Mouse (Mus musculus) ES-Bruce4 (cell line): ENCODE measurements around the gene Nexmif. TPM values are rescaled to one million over a fixed set of nuclear protein-coding genes. Genes with fewer than 3 reads are reported as not detected.
A peak's percentile ranks its signal among the peaks of the same experiment; 100 is the strongest.

Source experiments
- H3K27ac ChIP-seq: 2 replicates; pipeline ENCODE4 v1.5.1; 2012; ENCODE audit warnings: low read length, inconsistent platforms; ENCODE audit not compliant: insufficient read depth
- H3K27me3 ChIP-seq: 2 replicates; pipeline ENCODE4 v1.6.1; 2012; ENCODE audit warnings: mild to moderate bottlenecking, low read length, inconsistent platforms; ENCODE audit not compliant: control insufficient read depth, poor library complexity, insufficient read depth, severe bottlenecking
- H3K36me3 ChIP-seq: 2 replicates; pipeline ENCODE4 v1.6.1; 2012; ENCODE audit warnings: inconsistent platforms, mild to moderate bottlenecking, low read length, moderate library complexity; ENCODE audit not compliant: control insufficient read depth, poor library complexity, insufficient read depth, severe bottlenecking
- H3K4me1 ChIP-seq: one replicate; pipeline ENCODE4 v1.8.1; 2011; ENCODE audit warnings: low read length; ENCODE audit not compliant: control insufficient read depth, insufficient read depth
- H3K4me3 ChIP-seq: 2 replicates; pipeline ENCODE4 v1.5.1; 2011; ENCODE audit warnings: low read depth, mild to moderate bottlenecking, low read length
- H3K9ac ChIP-seq: 2 replicates; pipeline ENCODE4 v1.6.1; 2012; ENCODE audit warnings: low read depth, mild to moderate bottlenecking, inconsistent platforms; ENCODE audit not compliant: poor library complexity, severe bottlenecking
- H3K9me3 ChIP-seq: replicated peaks from 2 replicates; pipeline ENCODE4 v1.6.1; 2012; ENCODE audit warnings: mild to moderate bottlenecking, low read length, inconsistent platforms; ENCODE audit not compliant: control insufficient read depth, poor library complexity, insufficient read depth, severe bottlenecking
- CTCF ChIP-seq: IDR thresholded peaks from one replicate; pipeline ENCODE4 v1.8.1; 2011; ENCODE audit warnings: low read depth, low read length
- EP300 ChIP-seq: IDR thresholded peaks from 2 replicates; pipeline ENCODE4 v1.6.1; 2011; ENCODE audit warnings: low read depth, low read length; ENCODE audit not compliant: insufficient read depth
- POLR2A ChIP-seq: IDR thresholded peaks from one replicate; pipeline ENCODE4 v1.8.1; 2011; ENCODE audit warnings: low read length; ENCODE audit not compliant: insufficient read depth
- polyA plus RNA-seq: library from polyadenylated mRNA; stranded (reverse); fragments of >200 nt; gene quantifications from 2 replicates; pipeline ENCODE4 v1.2.4, GENCODE M21; 2011; ENCODE audit warnings: low read depth; ENCODE audit not compliant: missing spikeins, insufficient read depth, insufficient read length

Gene Nexmif
- 8.1 and 8.3 TPM in 2 replicates for polyA plus RNA-seq

DNA sequence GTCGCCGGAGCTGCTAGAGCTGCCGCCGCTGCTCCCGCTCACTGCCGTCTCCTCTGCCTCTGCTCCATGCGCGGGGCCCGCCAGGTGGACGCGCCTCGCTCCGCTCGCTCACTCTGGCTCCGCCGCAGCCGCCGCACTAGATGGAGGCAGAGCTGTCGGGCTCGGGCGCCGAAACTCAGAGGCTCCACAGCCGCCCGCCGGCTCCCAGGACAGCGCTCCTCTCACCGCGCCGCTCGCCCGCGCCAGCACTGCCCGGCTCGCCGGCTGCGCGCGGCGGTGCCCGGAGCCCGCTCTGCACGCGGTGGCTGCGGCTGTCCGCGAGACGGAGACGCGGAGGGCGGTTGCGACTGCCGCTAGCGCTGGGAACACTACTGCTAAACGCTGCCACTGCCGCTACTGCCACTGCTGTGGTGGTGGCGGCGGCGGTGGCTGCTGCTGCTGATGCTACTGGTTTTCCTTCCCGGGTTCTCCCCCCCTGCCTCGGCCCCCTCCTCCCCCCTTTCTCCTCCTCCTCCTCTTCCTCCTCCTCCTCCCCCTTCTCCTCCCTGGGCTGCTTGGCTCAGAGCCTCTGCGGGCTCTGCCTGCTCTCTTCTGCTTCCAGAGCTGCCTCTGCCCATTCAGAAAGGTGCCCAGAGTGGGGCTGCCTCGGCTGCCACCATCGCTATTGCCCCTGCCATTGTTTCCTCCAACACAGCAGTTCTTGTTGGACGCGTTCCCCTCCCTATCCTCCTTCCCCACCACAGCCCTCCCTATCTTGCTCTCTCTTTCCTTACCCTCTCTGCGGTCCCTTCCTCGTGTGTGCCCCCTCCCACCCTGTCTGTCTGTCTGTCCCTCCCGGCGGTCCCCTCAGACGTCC lies at the start of gene Nexmif:
Gene Nexmif, minus strand, starts transcription at position 450 of the 856 bp plus-strand sequence.
- H3K27me3 ChIP-seq = no peaks in the 10 kb centered on the region

DNA sequence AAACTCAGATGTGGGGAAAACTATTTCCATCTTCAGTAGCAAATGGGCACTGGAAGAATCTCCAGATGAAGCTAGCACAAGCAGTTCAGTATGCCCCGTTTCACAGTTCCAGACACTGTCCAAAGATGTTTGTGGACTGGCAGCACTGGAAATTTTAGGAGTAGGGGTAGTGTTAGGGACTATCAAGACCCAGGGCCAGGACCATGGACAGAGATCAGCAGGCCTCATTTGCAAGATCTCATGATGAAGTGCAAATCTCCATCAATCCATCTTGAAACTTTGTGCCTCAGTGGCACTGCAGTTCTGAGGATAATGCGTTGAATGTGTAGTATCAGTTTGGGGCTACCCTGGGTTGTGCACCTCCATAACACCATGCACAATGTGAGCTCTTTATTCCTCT lies 7.7 kb upstream of the Nexmif start:
- Histone ChIP-seq H3K36me3 (no peaks in the 10 kb centered on the region), H3K9me3 (no peaks in the 10 kb centered on the region), H3K4me3 (no peak overlapping the region), H3K4me1 (no peaks in the 10 kb centered on the region), H3K27ac (no peak overlapping the region), H3K9ac (no peak overlapping the region), H3K27me3 (no peaks in the 10 kb centered on the region)
- TF ChIP-seq POLR2A (no peak), EP300 (no peak), CTCF (no peak)

More for the DNA sequence above, at the start of gene Nexmif:
- H3K36me3 ChIP-seq = no peaks in the 10 kb centered on the region
- H3K27ac ChIP-seq = no peak within 1 kb of the TSS; the same call in 1 of the 2 replicates
- H3K9ac ChIP-seq = peak within 1 kb of the TSS; percentile 85
- H3K4me3 ChIP-seq = peak within 1 kb of the TSS; percentile 95
- TF ChIP-seq EP300 (no peak), CTCF (no peak), POLR2A (no peak)
- no peaks in the 10 kb centered on the region for H3K4me1 ChIP-seq
- no peaks in the 10 kb centered on the region for H3K9me3 ChIP-seq

DNA sequence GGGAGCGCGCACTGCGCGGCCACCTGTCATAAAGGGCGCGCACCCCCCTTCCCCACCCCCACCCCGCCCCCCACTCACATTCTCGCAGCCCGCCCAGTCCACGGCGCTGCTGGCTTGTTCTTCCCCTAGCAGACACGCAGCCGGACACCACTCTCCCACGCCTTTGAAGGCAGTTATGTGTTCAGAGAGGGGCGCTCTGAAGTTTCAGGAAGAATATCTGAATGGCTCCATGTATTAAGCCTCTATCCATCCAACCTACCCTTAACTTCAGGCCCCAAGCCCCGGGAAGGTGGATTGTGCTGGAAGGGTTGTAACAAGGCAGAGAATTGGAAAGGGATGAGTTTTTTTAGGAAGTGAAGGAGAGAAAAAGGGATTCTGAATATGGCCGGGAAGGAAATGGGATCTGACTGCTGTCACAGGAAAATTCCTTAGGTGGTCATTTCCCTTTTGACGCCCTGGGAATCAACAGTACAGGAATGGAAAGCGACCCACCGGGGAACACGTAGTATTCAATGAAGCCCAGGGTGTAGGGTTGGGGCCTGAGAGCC lies 681 bp upstream of the Nexmif start:
- Histone ChIP-seq H3K9me3 (no peaks in the 10 kb centered on the region), H3K27me3 (no peaks in the 10 kb centered on the region), H3K36me3 (no peaks in the 10 kb centered on the region), H3K4me1 (no peaks in the 10 kb centered on the region), H3K27ac (no peak overlapping the region), H3K9ac (0 out of 2 replicates have a peak overlapping the region, but pooled peaks have one; percentile 85), H3K4me3 (peak overlapping the region; percentile 95)
- no peak for TF ChIP-seq CTCF
- TF ChIP-seq POLR2A = no peak
- no peak for TF ChIP-seq EP300

DNA sequence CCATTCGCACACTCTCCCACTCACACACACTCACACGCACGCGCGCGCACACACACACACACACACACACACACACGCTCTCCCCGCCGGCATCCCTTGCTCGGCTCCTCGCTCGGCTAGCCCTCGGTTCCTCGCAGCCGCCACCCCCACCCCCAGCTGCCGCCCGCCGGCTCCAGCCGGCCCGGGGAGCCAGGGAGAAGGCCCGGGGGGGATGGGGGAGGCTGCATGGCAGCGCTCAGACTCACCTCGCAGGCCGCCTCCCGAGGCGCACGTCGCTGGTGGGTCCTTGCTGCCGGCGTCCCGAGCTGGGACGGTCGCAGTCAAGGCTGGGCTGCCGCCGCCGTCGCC lies 623 bp downstream of the Nexmif start:
- no peak overlapping the region; the same call in 1 of the 2 replicates for H3K27ac ChIP-seq
- no peaks in the 10 kb centered on the region for H3K27me3 ChIP-seq
- H3K36me3 ChIP-seq = no peaks in the 10 kb centered on the region

DNA sequence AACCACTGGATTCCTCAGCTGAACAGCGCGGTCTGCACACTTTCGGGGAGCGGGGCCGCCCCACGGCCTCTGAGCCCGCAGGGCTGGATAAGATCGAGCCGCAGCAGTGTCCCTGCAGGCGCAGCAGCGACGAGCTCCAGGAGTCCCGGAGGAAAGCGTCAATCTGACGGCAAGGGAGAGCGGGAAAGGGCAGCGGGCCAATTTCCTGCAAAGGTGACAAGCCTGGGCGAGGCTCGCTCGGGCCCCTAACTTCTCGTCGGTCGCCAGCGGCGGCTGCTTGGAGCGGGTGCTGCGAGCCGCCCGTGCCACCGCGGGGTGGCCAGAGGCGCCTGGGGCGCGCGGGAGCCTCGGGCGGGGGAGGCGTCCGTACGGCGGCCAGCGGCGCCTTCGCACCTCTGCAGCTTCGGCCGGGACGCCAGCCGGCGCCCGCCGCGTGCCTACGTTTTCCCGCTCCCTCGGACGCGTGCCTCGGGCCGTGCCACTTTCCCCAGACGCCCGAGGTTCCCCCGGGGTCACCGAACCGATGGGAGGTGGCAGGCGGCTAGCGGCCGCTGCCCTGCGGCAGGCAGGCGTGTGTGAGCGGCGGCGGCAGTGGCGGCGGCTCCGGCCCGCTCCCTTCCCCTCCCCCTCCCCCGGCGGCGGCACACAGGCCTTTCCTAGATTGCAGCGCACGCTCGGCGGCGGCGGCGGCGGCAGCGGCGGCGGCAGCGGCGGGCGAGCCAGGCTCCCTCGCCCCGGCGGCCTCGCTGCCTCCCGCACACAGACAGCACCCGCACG lies 1.2 kb downstream of the Nexmif start:
- peak overlapping the region; percentile 95 for H3K4me3 ChIP-seq

More for the DNA sequence above, 623 bp downstream of the Nexmif start:
- peak overlapping the region; percentile 85 for H3K9ac ChIP-seq
- TF ChIP-seq POLR2A = no peak
- no peak for TF ChIP-seq CTCF
- no peak for TF ChIP-seq EP300
- peaks cover 2% of the 10 kb centered on the region for H3K4me1 ChIP-seq
- H3K4me3 ChIP-seq = peak overlapping the region; percentile 95
- H3K9me3 ChIP-seq = no peaks in the 10 kb centered on the region

More for the DNA sequence above, 1.2 kb downstream of the Nexmif start:
- no peaks in the 10 kb centered on the region for H3K9me3 ChIP-seq
- peak overlapping the region; percentile 85 for H3K9ac ChIP-seq
- no peaks in the 10 kb centered on the region for H3K27me3 ChIP-seq
- H3K4me1 ChIP-seq = peaks cover 2% of the 10 kb centered on the region
- no peak overlapping the region; the same call in 1 of the 2 replicates for H3K27ac ChIP-seq
- no peak for TF ChIP-seq EP300
- no peak for TF ChIP-seq CTCF
- TF ChIP-seq POLR2A = no peak
- H3K36me3 ChIP-seq = no peaks in the 10 kb centered on the region
